Mouse (Mus musculus) ZHBTc4 (cell line): ENCODE results near the gene Chst14.

ENCODE experiments used
- DNase-seq: peaks from one replicate; pipeline ENCODE4 v3.0.0-alpha.2; 2011; ENCODE audit warnings: low read depth, low spot score

Gene Chst14

GRCm38 (mm10) chr2:118926361-118926997 is at the start of gene Chst14:
Gene Chst14 (plus strand): TSS chr2:118926496.
- DNase-seq, result peak; percentile 78

DNA sequence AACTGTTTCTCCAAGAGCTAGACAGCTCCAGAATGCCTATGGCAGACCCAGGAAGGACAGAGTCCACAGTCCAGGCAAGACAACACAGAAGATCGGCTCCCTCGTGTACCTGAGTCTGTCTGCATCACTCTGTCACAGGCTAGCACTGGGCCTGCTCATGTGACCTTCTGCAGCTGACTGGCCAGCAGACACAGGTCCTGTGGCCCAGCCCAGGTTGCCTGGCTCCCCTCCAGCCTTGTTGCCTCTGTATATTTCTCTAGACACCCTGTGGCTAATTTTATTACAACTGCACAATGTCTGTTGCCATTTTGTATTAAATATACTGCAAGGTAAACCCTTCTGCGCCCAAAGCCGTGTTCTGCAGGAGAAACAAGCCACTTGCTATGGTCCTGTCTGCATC is 45.3 kb upstream of the Chst14 start:
- no peak for DNase-seq

DNA sequence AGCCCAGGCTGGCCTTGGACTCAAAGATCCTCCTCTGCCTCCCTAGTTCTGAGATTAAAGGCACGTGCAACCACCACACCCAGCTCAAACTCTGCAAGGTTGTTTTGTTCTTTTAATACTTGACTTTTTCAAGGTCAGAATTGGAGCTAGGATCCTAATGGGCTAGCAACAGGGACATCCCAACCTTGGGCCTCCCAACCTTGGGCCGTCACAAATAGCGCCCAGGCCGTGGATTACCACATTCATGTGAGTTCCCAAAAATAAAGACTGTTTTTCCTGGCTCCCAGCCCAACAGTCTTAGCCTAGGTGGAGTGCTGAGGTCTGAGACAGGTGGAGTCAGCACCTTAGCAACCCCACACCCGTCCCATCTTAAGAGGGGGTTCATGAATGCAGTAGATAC is 44.3 kb upstream of the Chst14 start:
- DNase-seq, result no peak

GRCm38 (mm10) chr2:118882840-118883679 is 43.2 kb upstream of the Chst14 start:
- DNase-seq, result peak; percentile 86

DNA sequence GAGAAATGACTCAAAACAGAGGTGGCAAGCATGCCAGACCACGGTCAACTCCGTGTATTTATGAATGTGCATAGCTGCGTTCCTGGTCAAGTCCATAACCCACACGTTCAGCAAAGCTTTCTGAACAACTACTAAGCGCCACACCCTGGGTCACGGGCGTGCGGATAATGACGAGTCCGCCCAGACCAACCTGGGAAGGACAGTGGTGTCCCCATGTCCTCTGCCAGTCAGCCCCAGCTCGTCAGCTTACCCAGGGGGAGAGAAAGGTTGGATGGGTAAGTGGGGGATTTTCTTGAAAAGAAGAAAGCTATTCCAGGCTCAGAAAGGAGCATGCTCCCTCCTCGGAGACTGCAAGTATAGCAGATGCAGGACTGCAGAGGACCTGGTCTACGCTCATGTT is 38.9 kb upstream of the Chst14 start:
- no peak for DNase-seq

DNA sequence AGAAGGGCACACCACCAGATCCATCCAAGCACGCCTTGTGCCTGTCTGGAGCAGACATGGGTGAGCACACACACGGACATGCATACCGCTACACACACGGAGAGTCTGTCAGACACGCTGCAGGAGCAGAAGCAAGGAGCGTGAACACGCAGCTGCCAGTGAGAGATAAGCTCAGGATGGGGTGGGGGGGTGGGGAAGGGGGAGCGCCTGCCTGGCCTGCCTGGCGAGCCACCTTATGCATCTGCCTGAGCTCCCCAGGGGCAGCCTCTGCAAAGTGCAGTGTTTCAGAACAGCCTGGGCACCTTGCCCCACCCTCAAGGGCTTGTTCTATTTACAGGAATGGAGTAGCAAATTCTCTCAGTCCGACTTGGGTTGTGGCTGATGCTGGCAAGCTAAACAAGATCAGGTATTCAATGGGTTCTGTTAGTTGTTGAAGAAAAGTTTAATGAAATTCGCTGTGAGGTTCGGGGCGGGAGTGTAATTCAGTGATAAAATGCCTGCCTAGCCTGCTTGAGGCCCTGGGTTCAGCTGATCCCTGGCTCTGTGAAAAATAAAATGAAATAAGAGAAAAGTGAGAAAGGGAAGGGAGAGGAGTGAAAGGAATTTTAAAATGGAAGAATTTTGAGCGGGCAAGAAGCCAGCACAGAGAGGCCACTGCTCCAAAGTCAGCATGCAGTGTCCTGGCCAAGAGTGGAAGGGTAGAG is 38.3 kb upstream of the Chst14 start:
- no peak for DNase-seq

- DNase-seq, result no peak
These were observed 35.1 kb upstream of the Chst14 start for GRCm38 (mm10) chr2:118891173-118891572.

DNA sequence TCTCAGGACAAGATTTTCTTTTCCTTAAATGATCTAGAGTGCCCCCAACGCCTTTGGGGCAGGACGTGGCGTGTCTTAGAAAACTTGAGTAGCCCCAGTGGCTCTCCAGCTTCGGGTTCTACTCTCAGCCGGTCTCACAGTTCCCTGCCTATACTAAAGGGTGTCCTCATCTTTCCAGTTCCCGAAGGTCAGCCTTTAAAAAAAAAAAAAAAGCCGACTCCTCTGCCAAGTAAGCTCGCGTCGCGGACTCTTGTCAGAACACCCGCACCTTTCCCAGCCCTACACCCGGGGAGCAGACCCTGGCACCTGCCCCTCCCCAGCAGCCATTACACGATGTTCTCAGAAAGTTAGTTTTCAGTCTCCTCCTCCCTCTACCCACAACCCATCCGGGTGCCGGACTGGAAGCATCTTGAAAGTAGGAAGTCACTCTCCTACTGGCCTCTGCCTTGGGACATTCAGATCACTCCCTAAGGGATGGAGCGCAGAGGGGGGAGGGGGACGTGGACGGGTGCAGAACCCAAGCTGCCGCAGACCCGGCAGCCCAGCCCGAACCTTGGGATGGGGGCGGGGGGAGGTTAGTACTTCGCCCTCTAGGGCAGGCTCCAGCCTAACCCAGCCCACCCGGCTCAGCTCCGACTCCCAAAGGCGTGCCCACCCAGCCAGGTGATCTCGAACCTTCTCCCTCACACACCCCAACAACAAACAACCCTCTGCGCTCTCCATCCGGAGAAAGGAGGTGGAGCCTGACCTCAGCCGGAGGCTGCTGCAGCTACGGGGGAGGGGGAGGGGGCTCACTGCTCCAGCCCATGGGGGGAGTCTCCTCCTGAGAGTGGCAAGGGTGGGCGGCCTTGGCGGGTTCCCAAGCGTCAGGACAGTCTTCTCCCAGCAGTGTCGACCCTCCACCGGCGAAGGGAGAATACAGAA is 30.0 kb upstream of the Chst14 start:
- peak; percentile 79 for DNase-seq

DNA sequence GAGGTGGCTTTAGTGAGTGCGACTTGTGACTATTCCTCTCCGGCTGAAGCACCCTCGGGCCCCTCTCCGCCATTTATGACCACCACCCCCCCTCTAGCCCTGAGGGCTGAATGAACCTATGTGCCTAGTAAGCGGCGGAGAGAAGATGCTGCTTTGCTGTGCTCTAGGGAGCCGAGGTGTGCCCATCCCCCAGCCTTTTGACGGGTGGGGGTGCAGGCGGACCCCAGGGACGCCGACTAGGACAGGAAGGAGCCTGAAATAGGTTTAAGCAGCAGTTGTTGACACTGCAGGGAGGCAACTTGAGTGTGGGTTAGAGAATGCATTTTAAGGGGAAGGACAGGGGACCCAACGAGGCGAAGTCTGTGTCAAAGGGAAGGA is 29.4 kb upstream of the Chst14 start:
- DNase-seq, result no peak

- peak; percentile 75 for DNase-seq
These were observed 28.9 kb upstream of the Chst14 start for GRCm38 (mm10) chr2:118897392-118897791.

DNA sequence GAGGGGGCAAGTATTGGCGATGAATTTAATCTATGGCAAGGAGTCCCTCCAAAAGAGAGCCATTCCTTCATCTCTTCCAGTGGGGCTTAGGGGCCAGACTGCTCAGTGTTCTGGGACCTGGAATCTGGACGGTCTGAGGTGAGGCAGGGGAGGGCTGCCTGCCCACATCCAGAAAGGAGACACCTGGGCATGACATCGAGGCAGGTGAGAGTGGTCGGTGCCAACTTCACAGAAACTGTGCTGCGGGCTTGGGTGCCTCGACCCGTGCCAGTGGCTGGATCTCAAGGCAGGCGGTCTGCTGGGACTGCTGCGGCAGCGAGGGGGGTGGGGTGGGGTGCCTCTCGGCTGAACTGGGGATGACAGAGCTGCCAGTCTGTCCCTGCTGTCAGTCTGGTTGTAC is 28.5 kb upstream of the Chst14 start:
- no peak for DNase-seq

GRCm38 (mm10) chr2:118898771-118899170 is 27.5 kb upstream of the Chst14 start:
- DNase-seq, result no peak

DNA sequence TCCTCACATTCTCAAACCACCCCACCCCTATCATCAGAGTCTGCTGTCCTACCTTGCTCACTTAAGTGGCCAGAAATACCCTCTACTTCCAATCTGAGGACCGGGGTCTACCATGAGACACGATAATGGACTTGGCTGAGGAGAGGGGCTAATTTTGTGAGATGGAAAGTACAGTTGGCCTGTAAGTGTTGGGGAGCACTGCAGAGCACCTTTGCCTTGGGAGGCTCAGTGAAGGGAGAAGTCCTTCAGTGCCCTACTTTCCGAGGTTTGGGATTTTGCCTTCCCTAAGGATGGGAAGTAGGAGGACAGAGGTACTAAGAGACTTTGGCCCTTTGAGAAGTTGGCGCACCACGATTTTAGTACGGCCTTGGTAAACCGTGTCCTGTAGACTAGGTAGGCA is 27.0 kb upstream of the Chst14 start:
- no peak for DNase-seq

- DNase-seq, result peak; percentile 92
These were observed 26.1 kb upstream of the Chst14 start, which contains the start of gene Bahd1 for GRCm38 (mm10) chr2:118899981-118900825. Gene Bahd1 (plus strand): TSS chr2:118900377.

- no peak for DNase-seq
These were observed 25.5 kb upstream of the Chst14 start for GRCm38 (mm10) chr2:118900826-118901140.

DNA sequence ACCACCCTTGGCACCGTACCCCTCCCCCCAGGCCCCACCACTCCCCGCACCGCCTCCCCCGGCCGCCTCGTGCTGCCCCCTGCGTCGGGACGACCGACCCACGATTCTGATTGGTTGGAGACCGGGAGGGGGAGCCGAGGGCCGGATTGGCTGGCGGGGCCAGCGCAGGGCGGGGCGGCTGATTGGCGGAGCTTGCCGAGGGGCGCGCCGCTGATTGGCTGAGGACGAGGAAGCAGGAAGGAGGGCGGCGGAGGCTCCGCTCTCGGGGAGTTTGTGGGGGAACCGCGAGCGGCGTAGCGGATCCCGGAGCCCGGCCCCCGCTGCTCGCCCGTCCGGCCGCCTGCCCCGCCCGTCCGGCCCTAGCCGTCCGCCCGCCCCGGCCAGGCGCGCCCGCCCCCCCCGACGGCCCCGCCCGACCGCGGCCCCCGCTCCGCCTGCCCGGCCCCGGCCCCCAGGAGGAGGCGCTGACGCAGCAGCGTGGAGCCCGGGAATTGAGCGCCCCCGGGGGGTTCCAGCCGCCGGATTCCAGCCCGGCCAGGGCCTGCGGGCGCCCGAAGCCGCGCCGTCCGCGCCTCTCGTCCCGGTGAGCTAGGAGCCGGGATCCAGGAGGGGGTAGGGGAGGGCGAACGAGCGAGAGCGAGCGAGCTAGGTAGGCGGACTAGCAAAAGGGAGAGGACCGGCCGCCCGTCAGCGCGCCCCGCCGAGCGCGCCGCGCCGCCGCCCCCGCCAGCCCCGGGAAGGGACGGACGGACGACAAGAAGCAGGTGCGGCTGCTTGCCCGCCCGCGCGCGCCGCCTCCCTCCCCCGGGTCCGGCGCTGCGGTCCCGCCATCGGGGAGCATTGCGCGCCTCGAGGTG is 24.9 kb upstream of the Chst14 start:
- DNase-seq, result peak; percentile 96

- DNase-seq, result peak; percentile 50
These were observed 24.0 kb upstream of the Chst14 start for GRCm38 (mm10) chr2:118902051-118903025.

DNA sequence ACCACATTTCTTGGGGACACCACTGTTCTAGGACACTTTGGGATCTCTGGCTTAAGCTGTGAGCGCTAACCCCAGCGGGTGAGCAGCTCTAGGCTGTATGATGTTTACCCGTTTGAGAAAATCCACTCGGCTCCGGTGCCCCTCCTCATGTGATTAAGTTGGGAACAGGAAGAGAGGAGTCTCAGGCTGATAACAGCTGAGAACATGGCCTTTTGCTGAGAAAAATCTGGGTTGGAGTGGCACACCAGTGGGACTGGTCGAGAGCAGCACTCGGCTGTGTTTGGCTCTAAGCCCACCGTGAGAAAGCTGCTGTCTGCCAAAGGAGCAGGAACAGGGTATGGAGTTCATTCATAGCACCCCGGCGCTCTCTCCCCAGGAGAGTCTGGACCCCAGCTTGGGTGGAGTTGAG is 23.0 kb upstream of the Chst14 start:
- DNase-seq, result no peak
